Mouse (Mus musculus) kidney, postnatal 14 days (tissue): ENCODE measurements at regions not wholly inside any gene's neighbourhood (a gene's known extent, or its start where the extent isn't known, plus 50 kb on each side); places are given as distances from the start of the nearest gene placed in this dataset.

ENCODE experiments used
- DNase-seq: peaks from one replicate; pipeline ENCODE4 v3.0.0; 2022; ENCODE audit warnings: mixed read lengths

DNA sequence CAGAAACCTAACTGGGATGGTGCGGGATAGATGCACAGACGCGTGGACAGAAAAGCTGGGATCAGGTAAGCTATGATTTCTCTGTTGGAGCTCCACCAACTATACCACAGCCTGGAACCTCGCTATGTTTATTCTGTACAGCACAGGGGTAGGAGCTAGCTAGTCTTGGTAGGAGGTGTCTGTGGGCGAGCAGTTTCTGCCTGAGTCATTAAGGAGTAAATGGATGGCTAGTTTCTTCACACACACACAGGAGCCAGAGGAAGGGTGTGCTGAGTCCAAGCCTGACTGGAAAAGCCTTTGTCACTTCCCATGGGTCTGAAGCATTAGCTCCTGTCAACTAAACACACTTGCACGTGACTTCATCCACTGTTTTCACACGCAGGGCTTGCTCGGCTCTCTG, 53.1 kb upstream of the Ubl3 start:
- DNase-seq, result no peak
